Mouse (Mus musculus): ENCODE data around the gene Cebpb. TPM values are rescaled to one million over a fixed set of nuclear protein-coding genes. Genes with fewer than 3 reads are reported as not detected.

Cebpb gene
- polyA plus RNA-seq, 1 experiment from 2014 or later: 0.30 TPM

GRCm38 (mm10) chr2:167672212-167672685, 16.5 kb upstream of the Cebpb start:
- H3K4me3 ChIP-seq: 0 out of 2 replicates have a peak overlapping the region, but pooled peaks have one; percentile 4
- peak; percentile 33 for DNase-seq (ENCODE audit: low spot score)
- H3K9me3 ChIP-seq (replicated peaks): no peaks in the 10 kb centered on the region
- no peaks in the 10 kb centered on the region for H3K36me3 ChIP-seq
- 52% methylated on average over 13 of the region's 13 CpGs for WGBS
- no peak overlapping the region; the same call in 1 of the 2 replicates for H3K27ac ChIP-seq (replicated peaks)
- peaks cover 16% of the 10 kb centered on the region for H3K4me1 ChIP-seq
- H3K27me3 ChIP-seq (ENCODE audit: low read depth, poor library complexity, severe bottlenecking): no peaks in the 10 kb centered on the region

GRCm38 (mm10) chr2:167675120-167675909, 13.4 kb upstream of the Cebpb start:
- Histone ChIP-seq H3K27ac (replicated peaks) (no peak overlapping the region; the same call in 1 of the 2 replicates), H3K36me3 (no peaks in the 10 kb centered on the region), H3K9me3 (replicated peaks) (no peaks in the 10 kb centered on the region), H3K4me1 (peaks cover 19% of the 10 kb centered on the region), H3K4me3 (no peak overlapping the region), H3K27me3 (ENCODE audit: low read depth, poor library complexity, severe bottlenecking) (no peaks in the 10 kb centered on the region)
- WGBS: 42% methylated on average over 14 of the region's 14 CpGs
- peak; percentile 37 for DNase-seq (ENCODE audit: low spot score)

GRCm38 (mm10) chr2:167678600-167678999, 10.1 kb upstream of the Cebpb start:
- H3K36me3 ChIP-seq: no peaks in the 10 kb centered on the region
- H3K9me3 ChIP-seq (replicated peaks): no peaks in the 10 kb centered on the region
- DNase-seq (ENCODE audit: low spot score): no peak
- H3K4me3 ChIP-seq: no peak overlapping the region
- 0 out of 2 replicates have a peak, but pooled peaks cover 3% of the 10 kb centered on the region for H3K4me1 ChIP-seq
- H3K27ac ChIP-seq (replicated peaks): no peak overlapping the region
- no peaks in the 10 kb centered on the region for H3K27me3 ChIP-seq (ENCODE audit: low read depth, poor library complexity, severe bottlenecking)
- WGBS: 48% methylated on average over 5 of the region's 5 CpGs

GRCm38 (mm10) chr2:167679902-167680430, 8.7 kb upstream of the Cebpb start:
- WGBS: 3% methylated on average over 13 of the region's 13 CpGs
- H3K27ac ChIP-seq (replicated peaks): no peak overlapping the region
- H3K4me1 ChIP-seq: 0 out of 2 replicates have a peak, but pooled peaks cover 3% of the 10 kb centered on the region
- peak; percentile 81 for DNase-seq (ENCODE audit: low spot score)
- H3K27me3 ChIP-seq (ENCODE audit: low read depth, poor library complexity, severe bottlenecking): no peaks in the 10 kb centered on the region; the same call in 1 of the 2 replicates
- H3K36me3 ChIP-seq: no peaks in the 10 kb centered on the region
- H3K4me3 ChIP-seq: no peak overlapping the region
- no peaks in the 10 kb centered on the region for H3K9me3 ChIP-seq (replicated peaks)

GRCm38 (mm10) chr2:167680657-167681056, 8.1 kb upstream of the Cebpb start:
- Histone ChIP-seq H3K27ac (replicated peaks) (no peak overlapping the region), H3K27me3 (ENCODE audit: low read depth, poor library complexity, severe bottlenecking) (peaks cover 6% of the 10 kb centered on the region), H3K36me3 (no peaks in the 10 kb centered on the region), H3K4me3 (no peak overlapping the region), H3K4me1 (peaks cover 7% of the 10 kb centered on the region; the same call in 1 of the 2 replicates), H3K9me3 (replicated peaks) (no peaks in the 10 kb centered on the region)
- WGBS: 53% methylated on average over 5 of the region's 5 CpGs
- DNase-seq (ENCODE audit: low spot score): peak; percentile 46

GRCm38 (mm10) chr2:167683721-167684120, 5.0 kb upstream of the Cebpb start:
- Histone ChIP-seq H3K4me1 (peaks cover 21% of the 10 kb centered on the region), H3K9me3 (replicated peaks) (no peaks in the 10 kb centered on the region), H3K4me3 (no peak overlapping the region), H3K27me3 (ENCODE audit: low read depth, poor library complexity, severe bottlenecking) (peaks cover 37% of the 10 kb centered on the region), H3K27ac (replicated peaks) (no peak overlapping the region), H3K36me3 (no peaks in the 10 kb centered on the region)
- DNase-seq (ENCODE audit: low spot score): no peak
- WGBS: 89% methylated on average over 3 of the region's 3 CpGs

- H3K4me1 ChIP-seq: peaks cover 30% of the 10 kb centered on the region
- no peak overlapping the region for H3K4me3 ChIP-seq
- H3K27ac ChIP-seq (replicated peaks): no peak overlapping the region
- no peaks in the 10 kb centered on the region for H3K9me3 ChIP-seq (replicated peaks)
- DNase-seq (ENCODE audit: low spot score): peak; percentile 90
- WGBS: 12% methylated on average over 8 of the region's 8 CpGs
- peaks cover 51% of the 10 kb centered on the region for H3K27me3 ChIP-seq (ENCODE audit: low read depth, poor library complexity, severe bottlenecking)
- no peaks in the 10 kb centered on the region for H3K36me3 ChIP-seq
Measured at GRCm38 (mm10) chr2:167685137-167685536, 3.6 kb upstream of the Cebpb start.

GRCm38 (mm10) chr2:167685865-167686264, 2.9 kb upstream of the Cebpb start:
- Histone ChIP-seq H3K27ac (replicated peaks) (no peak overlapping the region), H3K4me1 (peaks cover 33% of the 10 kb centered on the region), H3K27me3 (ENCODE audit: low read depth, poor library complexity, severe bottlenecking) (peaks cover 58% of the 10 kb centered on the region), H3K4me3 (no peak overlapping the region), H3K9me3 (replicated peaks) (no peaks in the 10 kb centered on the region), H3K36me3 (no peaks in the 10 kb centered on the region)
- no peak for DNase-seq (ENCODE audit: low spot score)
- WGBS: 88% methylated on average over 3 of the region's 3 CpGs

GRCm38 (mm10) chr2:167686382-167687249, 2.1 kb upstream of the Cebpb start:
- WGBS: 86% methylated on average over 16 of the region's 16 CpGs
- Histone ChIP-seq H3K36me3 (no peaks in the 10 kb centered on the region), H3K27ac (replicated peaks) (no peak overlapping the region), H3K9me3 (replicated peaks) (no peaks in the 10 kb centered on the region), H3K4me1 (peaks cover 33% of the 10 kb centered on the region), H3K27me3 (ENCODE audit: low read depth, poor library complexity, severe bottlenecking) (peaks cover 66% of the 10 kb centered on the region), H3K4me3 (no peak overlapping the region)
- no peak for DNase-seq (ENCODE audit: low spot score)

GRCm38 (mm10) chr2:167687250-167687586, 1.5 kb upstream of the Cebpb start:
- no peak overlapping the region for H3K4me3 ChIP-seq
- 77% methylated on average over 4 of the region's 4 CpGs for whole genome bisulfite sequencing
- H3K4me1 ChIP-seq: peaks cover 33% of the 10 kb centered on the region
- H3K9me3 ChIP-seq (replicated peaks): no peaks in the 10 kb centered on the region
- no peaks in the 10 kb centered on the region for H3K36me3 ChIP-seq
- H3K27ac ChIP-seq (replicated peaks): no peak overlapping the region
- DNase-seq (ENCODE audit: low spot score): no peak
- peaks cover 72% of the 10 kb centered on the region for H3K27me3 ChIP-seq (ENCODE audit: low read depth, poor library complexity, severe bottlenecking)

- 52% methylated on average over 11 of the region's 11 CpGs for WGBS
- Histone ChIP-seq H3K36me3 (no peaks in the 10 kb centered on the region), H3K27ac (replicated peaks) (no peak overlapping the region), H3K27me3 (ENCODE audit: low read depth, poor library complexity, severe bottlenecking) (peaks cover 76% of the 10 kb centered on the region), H3K9me3 (replicated peaks) (no peaks in the 10 kb centered on the region), H3K4me3 (peak overlapping the region; percentile 75; the same call in 1 of the 2 replicates), H3K4me1 (peaks cover 33% of the 10 kb centered on the region)
- DNase-seq (ENCODE audit: low spot score): peak; percentile 17
Measured at GRCm38 (mm10) chr2:167687651-167688101, 1.0 kb upstream of the Cebpb start.

GRCm38 (mm10) chr2:167688126-167688497, 603 bp upstream of the Cebpb start:
- Histone ChIP-seq H3K36me3 (no peaks in the 10 kb centered on the region), H3K9me3 (replicated peaks) (no peaks in the 10 kb centered on the region), H3K27ac (replicated peaks) (no peak overlapping the region), H3K4me3 (peak overlapping the region; percentile 75), H3K4me1 (peaks cover 33% of the 10 kb centered on the region), H3K27me3 (ENCODE audit: low read depth, poor library complexity, severe bottlenecking) (peaks cover 80% of the 10 kb centered on the region)
- DNase-seq (ENCODE audit: low spot score): no peak
- 25% methylated on average over 12 of the region's 12 CpGs for WGBS
